ENCODE assay signal across 24 mouse cellular contexts in the genomic region with DNA sequence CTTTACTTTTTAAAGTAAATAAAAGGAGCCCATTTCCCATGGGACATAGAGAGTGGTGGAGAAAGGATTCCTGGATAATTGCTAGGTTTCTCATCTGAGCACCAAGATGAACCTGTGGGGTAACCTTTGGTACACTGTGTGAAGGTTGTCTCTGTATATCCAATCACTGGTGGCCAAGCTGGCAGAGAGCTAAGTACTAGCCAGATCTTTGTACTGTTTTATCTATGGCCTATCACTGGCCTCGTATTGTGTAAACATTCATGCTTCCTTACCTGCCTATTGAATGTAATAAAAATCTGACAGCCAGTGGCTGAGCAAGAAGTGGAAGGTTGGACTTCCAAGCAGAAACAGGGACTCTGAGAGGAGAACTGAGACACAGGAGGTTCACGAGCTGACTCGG.
"Had no signal": no experiment of that assay in that cellular context is flagged by ENCODE, and none has a peak within 500 bp of the region (broad histone marks: within the 10 kb centered on the region; RNA-seq: fewer than 3 reads in every experiment).

No protein-coding gene starts in this region.

- H3K4me3 ChIP-seq: heart, embryonic 10.5 days; heart, embryonic 12.5 days; hindbrain, embryonic 13.5 days; hindbrain, embryonic 15.5 days; kidney, embryonic 15.5 days; layer of hippocampus, adult 2 months; left cerebral cortex, adult 2 months; limb, embryonic 10.5 days; limb, embryonic 12.5 days; liver, embryonic 13.5 days; liver, embryonic 15.5 days had no signal

- ATAC-seq: hindbrain, postnatal 0 days had no signal

- DNase-seq: gastrocnemius, postnatal 14 days; gastrocnemius, postnatal 36 days; heart, adult 18-20 months; heart, postnatal 14 days; heart, postnatal 36 days; kidney, adult 11 months; kidney, adult 2 months; kidney, adult 9 months; kidney, postnatal 14 days; kidney, postnatal 36 days; liver; liver, embryonic 13.5 days had no signal

- H3K9me3 ChIP-seq: heart, embryonic 10.5 days; heart, embryonic 12.5 days; hindbrain, embryonic 13.5 days; hindbrain, embryonic 15.5 days; kidney, embryonic 15.5 days; limb, embryonic 10.5 days; limb, embryonic 12.5 days; liver, embryonic 13.5 days; liver, embryonic 15.5 days had no signal

- H3K4me1 ChIP-seq: heart, embryonic 10.5 days; heart, embryonic 12.5 days; hindbrain, embryonic 15.5 days; kidney, embryonic 15.5 days; limb, embryonic 12.5 days; liver, embryonic 15.5 days had no signal

- H3K4me2 ChIP-seq: heart, embryonic 12.5 days; hindbrain, embryonic 13.5 days; hindbrain, embryonic 15.5 days; kidney, embryonic 15.5 days; limb, embryonic 12.5 days; liver, embryonic 13.5 days; liver, embryonic 15.5 days had no signal

- H3K36me3 ChIP-seq: heart, embryonic 10.5 days; heart, embryonic 12.5 days; hindbrain, embryonic 13.5 days; hindbrain, embryonic 15.5 days; kidney, embryonic 15.5 days; limb, embryonic 10.5 days; limb, embryonic 12.5 days; liver, embryonic 13.5 days; liver, embryonic 15.5 days had no signal

- H3K27ac ChIP-seq: heart, embryonic 10.5 days; hindbrain, embryonic 13.5 days; hindbrain, embryonic 15.5 days; hindbrain, postnatal 0 days; kidney, embryonic 15.5 days; kidney, postnatal 0 days; layer of hippocampus, adult 2 months; left cerebral cortex, adult 2 months; limb, embryonic 10.5 days; limb, embryonic 12.5 days; liver, embryonic 13.5 days; liver, embryonic 15.5 days had no signal

- H3K27me3 ChIP-seq: heart, embryonic 12.5 days; hindbrain, embryonic 13.5 days; hindbrain, embryonic 15.5 days; kidney, embryonic 15.5 days; limb, embryonic 12.5 days; liver, embryonic 15.5 days had no signal

- H3K9ac ChIP-seq: heart, embryonic 12.5 days; hindbrain, embryonic 13.5 days; hindbrain, embryonic 15.5 days; kidney, embryonic 15.5 days; limb, embryonic 12.5 days; liver, embryonic 13.5 days; liver, embryonic 15.5 days had no signal
